Mouse (Mus musculus) liver, embryonic 16.5 days (tissue): ENCODE results near the gene Cttnbp2nl. TPM values are rescaled to one million over a fixed set of nuclear protein-coding genes. Genes with fewer than 3 reads are reported as not detected.

Experiments
- ATAC-seq: fragments of 200-750 bp; cut with Nextera tagmentation; 2 replicates; pipeline ENCODE4 v1.8.0; 2017; ENCODE audit warnings: low read depth, mild to moderate bottlenecking, moderate number of reproducible peaks, moderate library complexity
- H3K27ac ChIP-seq: fragments of 300-500 bp; sonication (generic); 2 replicates; pipeline ENCODE4 v1.5.1; 2014; ENCODE audit warnings: mild to moderate bottlenecking, low read length
- H3K27me3 ChIP-seq: fragments of 300-500 bp; sonication (generic); 2 replicates; pipeline ENCODE4 v1.6.1; 2014; ENCODE audit warnings: low read depth, low read length, mixed read lengths; ENCODE audit not compliant: control insufficient read depth, insufficient read depth
- H3K36me3 ChIP-seq: fragments of 300-500 bp; sonication (generic); 2 replicates; pipeline ENCODE4 v1.6.1; 2014; ENCODE audit warnings: mild to moderate bottlenecking; ENCODE audit not compliant: control insufficient read depth, insufficient read depth
- H3K4me1 ChIP-seq: fragments of 300-500 bp; sonication (generic); 2 replicates; pipeline ENCODE4 v1.6.1; 2014; ENCODE audit warnings: low read depth, low read length, mixed read lengths; ENCODE audit not compliant: control insufficient read depth
- H3K4me2 ChIP-seq: fragments of 300-500 bp; sonication (generic); 2 replicates; pipeline ENCODE4 v1.6.1; 2014; ENCODE audit warnings: low read depth, low read length, mixed read lengths
- H3K4me3 ChIP-seq: fragments of 300-500 bp; sonication (generic); 2 replicates; pipeline ENCODE4 v1.5.1; 2014; ENCODE audit warnings: low read depth, mild to moderate bottlenecking, low read length
- H3K9ac ChIP-seq: fragments of 300-500 bp; sonication (generic); 2 replicates; pipeline ENCODE4 v1.6.1; 2014; ENCODE audit warnings: low read depth, low read length
- H3K9me3 ChIP-seq: fragments of 300-500 bp; sonication (generic); replicated peaks from 2 replicates; pipeline ENCODE4 v1.6.1; 2016; ENCODE audit warnings: low read length; ENCODE audit not compliant: control insufficient read depth
- WGBS: fragments of 180-500 bp; shearing (Covaris S2); extraction: QIAGEN DNeasy Blood & Tissue Kit; methylation state at CpG from one replicate; pipeline ENCODE4 v1.1.7; 2014; ENCODE audit not compliant: insufficient replicate concordance; 5-methylcytosine and 5-hydroxymethylcytosine counted together
- polyA plus RNA-seq: library from polyadenylated mRNA; unstranded; fragments of >200 nt; fragmentation: Nextera tagmentation; extraction: Ambion mirVana; gene quantifications from 2 replicates; pipeline ENCODE4 v1.2.1, GENCODE M21; 2015

The Cttnbp2nl gene
- polyA plus RNA-seq, 1 experiment from 2014 or later, result 3.3 TPM

- H3K27me3 ChIP-seq, result no peaks in the 10 kb centered on the region
- WGBS, result 76% methylated on average over 7 of the region's 7 CpGs
- no peak overlapping the region for H3K27ac ChIP-seq
- H3K4me3 ChIP-seq, result no peak overlapping the region
- ATAC-seq, result no peak
- no peaks in the 10 kb centered on the region for H3K9me3 ChIP-seq
- no peak overlapping the region for H3K4me2 ChIP-seq
- H3K9ac ChIP-seq, result no peak overlapping the region
- no peaks in the 10 kb centered on the region for H3K4me1 ChIP-seq
- no peaks in the 10 kb centered on the region for H3K36me3 ChIP-seq
Measured at GRCm38 (mm10) chr3:105012696-105013313, 40.1 kb downstream of the Cttnbp2nl start.

DNA sequence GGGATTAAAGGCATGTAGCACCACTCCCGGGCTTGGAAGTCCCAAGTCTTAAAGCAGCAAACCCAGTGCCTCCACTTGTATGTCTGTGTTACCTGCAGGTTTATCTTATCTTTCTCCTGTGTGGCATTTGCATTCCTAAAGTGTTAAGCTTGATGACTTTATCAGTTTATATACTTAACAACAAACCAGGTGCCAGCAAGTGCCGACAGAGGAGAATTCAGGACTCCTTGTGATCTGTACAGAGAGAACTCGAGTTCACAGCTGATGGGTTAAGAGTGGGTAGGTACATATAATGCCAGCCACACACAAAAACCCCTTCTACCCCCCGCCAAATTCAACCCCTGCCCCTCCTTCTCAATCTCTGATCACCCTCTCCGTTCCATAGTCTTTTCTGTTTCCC is 41.1 kb downstream of the Cttnbp2nl start:
- H3K4me1 ChIP-seq, result no peaks in the 10 kb centered on the region
- H3K27ac ChIP-seq, result no peak overlapping the region
- no peaks in the 10 kb centered on the region for H3K36me3 ChIP-seq
- no peaks in the 10 kb centered on the region for H3K27me3 ChIP-seq
- H3K9ac ChIP-seq, result no peak overlapping the region
- no peak overlapping the region for H3K4me3 ChIP-seq
- ATAC-seq, result no peak
- 60% methylated on average over 5 of the region's 5 CpGs for WGBS
- no peak overlapping the region for H3K4me2 ChIP-seq
- no peaks in the 10 kb centered on the region for H3K9me3 ChIP-seq

- Histone ChIP-seq H3K27ac (no peak overlapping the region), H3K36me3 (no peaks in the 10 kb centered on the region), H3K9ac (no peak overlapping the region), H3K4me3 (no peak overlapping the region), H3K4me1 (no peaks in the 10 kb centered on the region), H3K4me2 (no peak overlapping the region), H3K27me3 (no peaks in the 10 kb centered on the region), H3K9me3 (no peaks in the 10 kb centered on the region)
- no peak for ATAC-seq
- WGBS, result 72% methylated on average over 11 of the region's 11 CpGs
Measured at GRCm38 (mm10) chr3:105010681-105011339, 42.1 kb downstream of the Cttnbp2nl start.

DNA sequence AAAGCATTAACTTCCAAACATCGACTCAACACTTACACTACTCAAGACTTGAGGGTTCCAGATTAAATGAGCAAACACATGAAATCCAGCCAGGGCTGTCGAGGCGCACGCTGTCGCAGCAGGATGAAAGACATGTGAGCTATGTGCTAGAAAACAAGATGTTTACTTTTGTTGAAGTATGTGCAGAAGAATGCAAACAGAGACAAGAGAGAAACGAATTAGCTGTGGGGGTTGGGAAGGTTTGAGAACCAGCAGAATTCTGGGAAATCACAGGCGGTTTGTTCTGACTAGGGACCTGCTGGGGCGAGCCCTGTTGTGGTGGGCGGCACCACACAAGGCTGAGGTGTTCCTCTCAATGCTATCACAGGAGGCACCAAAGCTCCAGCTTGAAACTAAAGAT is 44.9 kb downstream of the Cttnbp2nl start:
- Histone ChIP-seq H3K9me3 (no peaks in the 10 kb centered on the region), H3K9ac (no peak overlapping the region), H3K36me3 (no peaks in the 10 kb centered on the region), H3K27ac (no peak overlapping the region), H3K27me3 (no peaks in the 10 kb centered on the region), H3K4me2 (no peak overlapping the region), H3K4me1 (no peaks in the 10 kb centered on the region), H3K4me3 (no peak overlapping the region)
- no peak for ATAC-seq
- 55% methylated on average over 9 of the region's 9 CpGs for WGBS

- 83% methylated on average over 6 of the region's 6 CpGs for WGBS
- Histone ChIP-seq H3K4me3 (no peak overlapping the region), H3K4me1 (no peaks in the 10 kb centered on the region), H3K4me2 (no peak overlapping the region), H3K9me3 (no peaks in the 10 kb centered on the region), H3K27me3 (no peaks in the 10 kb centered on the region), H3K36me3 (no peaks in the 10 kb centered on the region), H3K9ac (no peak overlapping the region), H3K27ac (no peak overlapping the region)
- ATAC-seq, result no peak
Measured at GRCm38 (mm10) chr3:105006101-105006500, 46.8 kb downstream of the Cttnbp2nl start.

DNA sequence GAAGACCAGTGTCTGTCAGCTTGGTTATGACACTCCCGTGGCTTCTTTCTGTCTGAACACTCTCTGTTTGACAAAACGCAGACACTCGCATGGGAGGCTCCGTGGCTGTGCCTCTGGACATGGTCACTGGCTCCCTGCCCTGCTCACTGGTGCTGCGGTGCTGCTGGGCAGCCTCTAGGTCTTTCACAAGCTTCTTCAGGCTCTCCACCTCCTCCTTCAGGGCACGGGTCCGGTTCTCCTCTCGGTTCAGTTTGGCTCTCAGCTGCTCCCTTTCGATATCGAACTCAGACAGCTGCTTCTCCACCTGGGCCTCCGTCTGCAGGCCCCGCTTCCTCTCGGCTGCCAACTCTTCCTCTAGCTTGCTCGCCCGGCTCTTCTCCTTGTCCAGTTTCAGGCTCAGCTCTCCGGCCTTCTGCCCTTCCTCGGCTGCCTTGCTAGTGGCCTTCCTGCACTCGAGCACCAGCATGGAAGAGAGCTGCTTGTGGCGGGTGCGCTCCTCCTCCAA is 47.3 kb downstream of the Cttnbp2nl start:
- H3K27me3 ChIP-seq, result no peaks in the 10 kb centered on the region
- no peaks in the 10 kb centered on the region for H3K36me3 ChIP-seq
- 69% methylated on average over 20 of the region's 20 CpGs for WGBS
- no peak overlapping the region for H3K4me2 ChIP-seq
- H3K9ac ChIP-seq, result no peak overlapping the region
- no peak overlapping the region for H3K27ac ChIP-seq
- no peak overlapping the region for H3K4me3 ChIP-seq
- H3K4me1 ChIP-seq, result no peaks in the 10 kb centered on the region
- H3K9me3 ChIP-seq, result no peaks in the 10 kb centered on the region
- no peak for ATAC-seq

DNA sequence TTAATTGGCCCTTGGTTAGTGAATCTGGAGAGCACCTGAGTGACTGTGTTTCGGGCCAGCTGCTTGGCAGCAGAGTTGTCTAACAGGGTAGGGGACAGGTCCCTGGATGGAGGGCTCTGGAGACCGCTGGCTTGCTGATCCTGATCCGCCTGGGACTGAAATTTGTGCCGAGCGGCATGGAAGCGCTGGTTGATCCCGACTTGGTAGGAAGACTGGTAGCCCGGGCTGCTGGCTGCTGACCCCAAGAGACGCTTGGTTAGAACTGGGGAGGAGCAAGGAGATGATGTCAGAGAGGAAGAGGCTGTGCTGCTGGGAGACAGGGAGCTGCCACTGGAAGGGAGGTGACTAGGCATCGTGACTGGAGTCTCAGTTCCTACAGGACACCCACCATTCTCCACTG is 47.9 kb downstream of the Cttnbp2nl start:
- no peak for ATAC-seq
- Histone ChIP-seq H3K4me3 (no peak overlapping the region), H3K27ac (no peak overlapping the region), H3K27me3 (no peaks in the 10 kb centered on the region), H3K9ac (no peak overlapping the region), H3K4me2 (no peak overlapping the region), H3K36me3 (no peaks in the 10 kb centered on the region), H3K4me1 (no peaks in the 10 kb centered on the region), H3K9me3 (no peaks in the 10 kb centered on the region)
- 76% methylated on average over 10 of the region's 10 CpGs for WGBS

DNA sequence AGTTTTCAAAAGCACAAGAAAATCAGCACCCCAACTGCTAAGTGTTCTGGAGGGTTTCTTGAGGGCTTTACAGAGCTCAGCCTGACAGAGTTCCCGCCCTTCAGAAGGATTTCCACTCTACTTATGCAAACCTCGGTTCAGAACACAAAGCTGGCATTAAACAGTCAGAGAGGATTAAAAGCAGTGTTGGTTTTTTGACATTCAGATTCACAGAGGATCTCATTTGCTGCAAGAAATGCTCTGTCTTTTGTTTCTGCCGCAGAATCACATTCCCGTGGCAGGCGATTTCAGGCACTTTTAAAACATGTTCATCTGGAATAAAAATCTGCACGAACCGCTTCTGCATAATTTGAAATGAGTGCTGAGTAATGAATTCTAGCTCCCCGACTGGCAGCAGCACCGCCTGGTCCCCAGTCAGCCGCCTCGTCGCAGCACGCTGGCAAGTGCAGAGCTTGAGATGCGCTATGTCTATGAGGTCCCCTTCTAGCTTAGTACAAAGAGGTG is 48.9 kb downstream of the Cttnbp2nl start:
- H3K4me1 ChIP-seq, result no peaks in the 10 kb centered on the region
- H3K27me3 ChIP-seq, result no peaks in the 10 kb centered on the region
- no peaks in the 10 kb centered on the region for H3K9me3 ChIP-seq
- H3K36me3 ChIP-seq, result no peaks in the 10 kb centered on the region
- no peak for ATAC-seq
- 75% methylated on average over 14 of the region's 14 CpGs for whole genome bisulfite sequencing
- H3K4me3 ChIP-seq, result no peak overlapping the region
- H3K9ac ChIP-seq, result no peak overlapping the region
- no peak overlapping the region for H3K4me2 ChIP-seq
- no peak overlapping the region for H3K27ac ChIP-seq

- H3K9ac ChIP-seq, result no peak overlapping the region
- H3K36me3 ChIP-seq, result no peaks in the 10 kb centered on the region
- H3K27ac ChIP-seq, result no peak overlapping the region
- no peaks in the 10 kb centered on the region for H3K9me3 ChIP-seq
- H3K4me2 ChIP-seq, result no peak overlapping the region
- 11% methylated on average over 6 of the region's 6 CpGs for WGBS
- no peak overlapping the region for H3K4me3 ChIP-seq
- no peaks in the 10 kb centered on the region for H3K4me1 ChIP-seq
- H3K27me3 ChIP-seq, result no peaks in the 10 kb centered on the region; the same call in 1 of the 2 replicates
- no peak for ATAC-seq
Measured at GRCm38 (mm10) chr3:105001374-105001773, 51.6 kb downstream of the Cttnbp2nl start.
